Mouse (Mus musculus) forebrain, embryonic 11.5 days (tissue): ENCODE data around the gene Kmt5b. TPM values are rescaled to one million over a fixed set of nuclear protein-coding genes. Genes with fewer than 3 reads are reported as not detected.

Experiments
- ATAC-seq: fragments of 200-750 bp; cut with Nextera tagmentation; replicated peaks from 2 replicates; pipeline ENCODE4 v1.8.0; 2017; ENCODE audit warnings: moderate TSS enrichment; ENCODE audit not compliant: low FRiP score
- DNase-seq: peaks from one replicate; pipeline ENCODE4 v3.0.0-alpha.2; 2017; ENCODE audit warnings: low spot score
- H3K27ac ChIP-seq: fragments of 300-500 bp; sonication (generic); 2 replicates; pipeline ENCODE4 v1.5.1; 2014; ENCODE audit warnings: low read depth, low read length
- H3K27me3 ChIP-seq: fragments of 300-500 bp; sonication (generic); 2 replicates; pipeline ENCODE4 v1.6.1; 2014; ENCODE audit warnings: mild to moderate bottlenecking, low read length, mixed read lengths; ENCODE audit not compliant: control insufficient read depth, insufficient read depth
- H3K36me3 ChIP-seq: fragments of 300-500 bp; sonication (generic); 2 replicates; pipeline ENCODE4 v1.6.1; 2014; ENCODE audit warnings: mild to moderate bottlenecking, low read length, moderate library complexity, mixed read lengths; ENCODE audit not compliant: control insufficient read depth, insufficient read depth
- H3K4me1 ChIP-seq: fragments of 300-500 bp; sonication (generic); replicated peaks from 2 replicates; pipeline ENCODE4 v1.6.1; 2014; ENCODE audit warnings: low read length, mixed read lengths; ENCODE audit not compliant: control insufficient read depth, insufficient read depth
- H3K4me2 ChIP-seq: fragments of 300-500 bp; sonication (generic); 2 replicates; pipeline ENCODE4 v1.6.1; 2014; ENCODE audit warnings: low read depth, mild to moderate bottlenecking, low read length, moderate library complexity, mixed read lengths; ENCODE audit not compliant: severe bottlenecking
- H3K4me3 ChIP-seq: fragments of 300-500 bp; sonication (generic); 2 replicates; pipeline ENCODE4 v1.5.1; 2014; ENCODE audit warnings: low read depth, low read length
- H3K9ac ChIP-seq: fragments of 300-500 bp; sonication (generic); 2 replicates; pipeline ENCODE4 v1.6.1; 2014; ENCODE audit warnings: low read length
- H3K9me3 ChIP-seq: fragments of 300-500 bp; sonication (generic); 2 replicates; pipeline ENCODE4 v1.6.1; 2016; ENCODE audit warnings: low read length, mixed read lengths; ENCODE audit not compliant: control insufficient read depth
- WGBS: fragments of 180-500 bp; shearing (Covaris S2); extraction: QIAGEN DNeasy Blood & Tissue Kit; methylation state at CpG from one replicate; pipeline ENCODE4 v1.1.7; 2014; 5-methylcytosine and 5-hydroxymethylcytosine counted together
- polyA plus RNA-seq: library from polyadenylated mRNA; unstranded; fragments of >200 nt; fragmentation: Nextera tagmentation; extraction: Ambion mirVana; gene quantifications from 2 replicates; pipeline ENCODE4 v1.2.1, GENCODE M21; 2014

Kmt5b gene
- polyA plus RNA-seq, 1 experiment from 2014 or later = 44.6 TPM

DNA sequence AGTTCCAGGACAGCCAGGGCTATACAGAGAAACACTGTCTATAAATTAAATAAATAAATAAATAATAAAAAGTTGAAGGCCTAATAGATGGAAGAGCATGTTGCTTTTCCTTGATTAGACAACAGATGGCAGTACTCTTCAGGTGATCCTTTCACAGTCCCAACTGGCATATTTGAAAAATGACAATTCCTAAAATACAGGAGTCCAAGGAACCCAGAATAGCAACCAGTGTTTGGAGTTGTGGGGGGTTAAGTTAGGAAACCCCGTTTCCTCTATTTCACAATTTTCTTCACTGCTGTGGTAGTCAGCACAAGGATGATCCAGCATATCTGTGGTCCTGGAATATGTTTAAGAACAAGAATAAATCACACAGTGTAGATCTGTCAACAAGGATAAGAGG is 22.9 kb downstream of the Kmt5b start:
- no peaks in the 10 kb centered on the region for H3K27me3 ChIP-seq
- 88% methylated on average over 1 of the region's 1 CpGs for WGBS
- H3K9ac ChIP-seq = no peak overlapping the region
- no peak overlapping the region for H3K4me2 ChIP-seq
- H3K9me3 ChIP-seq = no peaks in the 10 kb centered on the region
- ATAC-seq = no peak
- H3K4me1 ChIP-seq = no peaks in the 10 kb centered on the region
- H3K4me3 ChIP-seq = no peak overlapping the region
- H3K27ac ChIP-seq = no peak overlapping the region
- DNase-seq = no peak
- H3K36me3 ChIP-seq = no peaks in the 10 kb centered on the region; the same call in 1 of the 2 replicates

DNA sequence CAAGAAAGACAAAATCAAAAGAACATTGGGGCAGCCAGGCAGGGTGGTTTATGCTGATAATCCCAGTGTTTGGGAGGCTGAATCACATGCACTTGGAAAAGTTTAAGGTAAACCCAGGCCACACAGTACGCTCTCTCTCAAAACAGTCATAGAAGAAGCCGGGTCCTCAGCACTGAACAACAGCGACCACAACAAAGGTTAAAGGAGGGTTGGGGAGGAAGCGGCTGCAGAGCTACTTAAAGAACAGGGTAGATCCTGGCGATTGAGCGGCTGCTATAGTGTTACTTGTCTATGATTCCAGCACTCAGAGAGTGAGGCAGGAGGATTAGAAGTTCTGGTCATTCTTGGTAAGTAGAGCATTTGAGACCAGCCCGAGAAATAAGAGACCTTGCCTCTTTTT is 38.3 kb downstream of the Kmt5b start:
- ATAC-seq = no peak
- Histone ChIP-seq H3K9ac (no peak overlapping the region), H3K4me1 (no peaks in the 10 kb centered on the region), H3K9me3 (no peaks in the 10 kb centered on the region), H3K27ac (no peak overlapping the region), H3K4me2 (no peak overlapping the region), H3K36me3 (peaks cover 10% of the 10 kb centered on the region; the same call in 1 of the 2 replicates), H3K27me3 (no peaks in the 10 kb centered on the region), H3K4me3 (no peak overlapping the region)
- no peak for DNase-seq
- 92% methylated on average over 7 of the region's 7 CpGs for WGBS

DNA sequence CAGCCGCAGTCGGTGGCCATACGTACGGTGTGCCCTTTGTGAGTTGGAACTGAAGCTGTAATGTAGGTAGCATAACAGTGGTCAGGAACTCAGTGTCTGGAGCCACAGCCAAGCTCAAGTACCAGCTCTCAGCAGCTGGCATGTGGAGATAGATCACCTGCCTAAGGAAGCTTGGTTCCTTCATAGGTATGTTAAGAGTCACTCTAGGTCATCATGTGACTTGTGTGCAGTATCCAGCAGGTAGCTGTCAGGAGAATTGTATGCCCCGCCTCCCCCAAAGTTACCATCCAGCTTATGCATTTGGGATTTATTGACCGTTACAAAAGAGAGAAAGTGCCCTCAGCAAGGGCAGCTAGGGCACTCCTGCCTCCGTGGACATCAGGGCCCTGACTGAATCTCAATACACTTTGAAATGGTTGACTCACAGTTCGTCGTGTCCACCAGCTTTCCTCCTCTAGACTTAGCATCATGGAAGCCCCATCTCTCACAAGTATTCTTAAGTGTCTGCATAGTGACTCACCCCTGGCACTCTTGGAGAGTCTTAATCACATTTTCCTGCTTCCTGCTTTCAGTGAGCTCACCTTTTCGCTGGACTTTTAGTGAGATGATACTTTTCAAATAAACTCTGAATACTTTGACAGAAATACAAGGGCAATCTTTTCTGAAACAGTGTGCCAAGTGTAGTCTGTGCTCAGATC is 43.5 kb downstream of the Kmt5b start:
- Histone ChIP-seq H3K4me1 (no peaks in the 10 kb centered on the region), H3K27me3 (no peaks in the 10 kb centered on the region), H3K36me3 (peaks cover 5% of the 10 kb centered on the region; the same call in 1 of the 2 replicates), H3K9me3 (no peaks in the 10 kb centered on the region), H3K4me3 (no peak overlapping the region), H3K9ac (no peak overlapping the region), H3K27ac (no peak overlapping the region), H3K4me2 (no peak overlapping the region)
- 92% methylated on average over 10 of the region's 10 CpGs for WGBS
- ATAC-seq = no peak
- DNase-seq = no peak

DNA sequence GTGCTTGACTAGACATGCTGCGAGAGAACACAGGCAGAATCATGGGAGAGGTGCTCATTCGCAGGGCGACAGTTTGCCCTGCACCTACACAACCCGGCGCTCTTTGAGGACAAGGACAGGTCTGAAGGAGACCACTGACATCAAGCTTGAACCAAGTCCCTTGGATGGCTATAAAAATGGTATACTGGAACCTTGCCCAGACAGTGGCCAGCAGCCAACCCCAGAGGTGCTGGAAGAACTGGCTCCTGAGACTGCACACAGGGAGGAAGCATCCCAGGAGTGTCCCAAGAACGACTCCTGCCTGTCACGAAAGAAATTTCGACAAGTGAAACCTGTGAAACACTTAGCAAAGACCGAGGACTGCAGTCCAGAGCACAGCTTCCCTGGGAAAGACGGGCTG is 47.2 kb downstream of the Kmt5b start:
- no peaks in the 10 kb centered on the region for H3K27me3 ChIP-seq
- H3K27ac ChIP-seq = no peak overlapping the region
- no peaks in the 10 kb centered on the region for H3K9me3 ChIP-seq
- no peak overlapping the region for H3K4me2 ChIP-seq
- ATAC-seq (no peak), DNase-seq (no peak)
- H3K4me3 ChIP-seq = no peak overlapping the region
- H3K36me3 ChIP-seq = peaks cover 3% of the 10 kb centered on the region; the same call in 1 of the 2 replicates
- no peaks in the 10 kb centered on the region for H3K4me1 ChIP-seq
- 95% methylated on average over 10 of the region's 10 CpGs for WGBS
- H3K9ac ChIP-seq = no peak overlapping the region

DNA sequence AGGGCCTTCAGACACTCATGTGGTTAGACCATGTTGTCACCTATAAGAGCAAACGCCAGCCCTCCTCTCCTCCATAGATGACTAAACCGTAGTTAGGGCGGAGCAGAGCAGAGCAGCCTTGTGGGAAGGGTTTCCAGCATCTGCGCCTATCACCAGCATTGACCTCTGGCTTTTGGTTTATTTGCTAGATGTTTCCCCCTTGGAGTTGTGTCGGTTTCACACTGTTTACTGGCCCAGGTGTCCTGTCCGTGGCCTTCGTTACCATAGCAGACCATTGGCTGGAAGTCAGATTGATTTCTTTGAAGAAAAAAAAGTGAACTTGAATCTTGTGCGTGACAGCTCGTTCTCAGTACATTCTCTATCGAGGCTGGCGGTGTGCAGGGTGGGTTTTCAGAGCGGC is 48.6 kb downstream of the Kmt5b start:
- Histone ChIP-seq H3K27ac (no peak overlapping the region), H3K4me1 (no peaks in the 10 kb centered on the region), H3K9ac (no peak overlapping the region), H3K4me3 (no peak overlapping the region), H3K36me3 (peaks cover 3% of the 10 kb centered on the region; the same call in 1 of the 2 replicates), H3K4me2 (no peak overlapping the region), H3K27me3 (no peaks in the 10 kb centered on the region), H3K9me3 (no peaks in the 10 kb centered on the region)
- ATAC-seq (no peak), DNase-seq (no peak)
- 92% methylated on average over 12 of the region's 12 CpGs for WGBS

DNA sequence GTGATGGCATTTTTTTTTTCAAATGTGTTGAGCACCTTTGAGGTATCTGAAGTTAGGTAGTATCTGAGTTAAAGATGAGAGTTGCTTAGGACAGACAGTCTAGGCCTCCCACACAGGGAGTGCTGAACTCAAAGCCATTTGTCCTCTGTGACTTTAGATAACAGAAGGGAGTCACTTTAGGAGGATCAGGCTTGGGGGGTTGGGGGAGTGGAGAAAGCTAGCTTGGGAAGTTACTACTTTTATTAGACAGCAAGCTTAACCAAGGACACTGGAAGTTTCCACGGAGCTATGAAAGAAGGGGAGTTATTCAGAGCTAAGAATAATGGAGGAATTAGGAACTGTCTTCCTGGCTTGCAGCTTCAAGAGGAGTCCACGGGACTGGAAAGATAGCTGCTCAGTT is 51.9 kb downstream of the Kmt5b start:
- H3K9ac ChIP-seq = no peak overlapping the region
- H3K4me2 ChIP-seq = no peak overlapping the region
- ATAC-seq = no peak
- H3K4me3 ChIP-seq = no peak overlapping the region
- no peak for DNase-seq
- H3K27me3 ChIP-seq = no peaks in the 10 kb centered on the region
- WGBS = 64% methylated on average over 2 of the region's 2 CpGs
- no peak overlapping the region for H3K27ac ChIP-seq
- H3K36me3 ChIP-seq = peaks cover 3% of the 10 kb centered on the region; the same call in 1 of the 2 replicates
- no peaks in the 10 kb centered on the region for H3K4me1 ChIP-seq
- no peaks in the 10 kb centered on the region for H3K9me3 ChIP-seq

DNA sequence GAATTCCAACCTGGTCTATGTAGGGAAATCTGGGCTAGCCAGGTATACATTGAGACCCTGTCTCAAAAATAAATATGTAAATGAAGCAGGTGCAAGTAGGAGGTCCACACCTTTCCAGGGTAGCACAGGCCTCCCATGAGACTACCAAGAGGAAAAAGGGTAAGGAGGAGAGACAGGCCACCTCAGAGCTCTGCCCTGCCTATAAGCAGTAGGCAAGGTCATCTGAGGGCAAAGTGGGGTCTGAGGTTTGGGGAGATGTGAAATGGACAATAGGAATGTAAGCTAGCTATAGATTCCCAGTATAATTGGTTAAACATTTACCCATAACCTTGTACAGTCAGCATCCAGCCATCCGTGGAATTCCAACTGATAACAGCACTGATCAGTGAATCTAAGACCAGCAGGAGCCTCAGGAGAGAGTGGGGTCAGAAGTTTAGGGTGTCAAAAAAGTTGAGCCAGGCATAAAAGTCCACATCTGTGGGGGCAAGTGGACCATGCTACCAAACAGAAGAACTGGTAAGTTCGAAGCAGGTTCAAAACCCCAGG is 52.8 kb downstream of the Kmt5b start:
- no peak overlapping the region for H3K4me3 ChIP-seq
- H3K36me3 ChIP-seq = no peaks in the 10 kb centered on the region; the same call in 1 of the 2 replicates
- ATAC-seq (no peak), DNase-seq (no peak)
- WGBS = 84% methylated on average over 2 of the region's 2 CpGs
- no peak overlapping the region for H3K27ac ChIP-seq
- H3K9me3 ChIP-seq = no peaks in the 10 kb centered on the region
- H3K4me2 ChIP-seq = no peak overlapping the region
- H3K27me3 ChIP-seq = no peaks in the 10 kb centered on the region
- no peaks in the 10 kb centered on the region for H3K4me1 ChIP-seq
- no peak overlapping the region for H3K9ac ChIP-seq

DNA sequence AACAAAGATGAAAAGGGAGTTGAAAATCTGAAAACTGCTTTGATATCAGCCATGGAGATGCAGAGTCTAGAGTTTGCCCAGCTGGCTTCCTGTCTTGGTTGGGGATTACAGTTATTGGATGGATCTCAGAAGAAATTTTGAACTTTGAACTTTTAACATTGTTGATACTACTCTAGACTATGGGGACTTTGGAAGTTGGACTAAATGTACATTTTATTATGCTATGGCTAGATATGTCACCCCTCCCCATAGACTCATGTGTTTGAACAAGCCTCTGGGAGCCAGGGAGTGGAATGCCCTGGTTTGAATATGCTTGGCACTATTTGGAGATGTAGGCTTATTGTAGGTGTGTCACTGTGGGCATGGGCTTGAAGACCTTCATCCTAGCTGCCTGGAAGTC is 57.8 kb downstream of the Kmt5b start:
- Histone ChIP-seq H3K9ac (no peak overlapping the region), H3K27me3 (no peaks in the 10 kb centered on the region), H3K27ac (no peak overlapping the region), H3K4me3 (no peak overlapping the region), H3K36me3 (no peaks in the 10 kb centered on the region), H3K4me1 (no peaks in the 10 kb centered on the region), H3K9me3 (no peaks in the 10 kb centered on the region), H3K4me2 (no peak overlapping the region)
- ATAC-seq (no peak), DNase-seq (no peak)

DNA sequence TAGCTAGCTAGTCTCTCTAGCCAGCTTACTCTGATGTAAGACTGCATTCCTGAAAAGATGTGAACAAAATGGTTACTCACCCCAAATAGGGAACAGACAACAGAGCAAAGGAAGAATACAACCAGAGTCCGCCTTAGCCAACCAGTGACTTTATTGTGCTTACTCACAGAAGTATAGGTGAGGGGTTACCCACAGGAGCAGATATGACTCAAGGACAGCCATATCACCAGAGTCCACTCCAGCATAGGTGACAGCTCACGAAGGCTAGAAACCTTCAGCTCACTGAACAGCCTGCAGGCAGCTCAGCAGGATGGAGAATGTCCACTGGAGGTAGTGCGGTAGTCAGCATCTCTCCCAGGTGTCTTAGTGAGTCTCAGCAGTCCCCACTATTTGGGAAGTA is 62.6 kb downstream of the Kmt5b start:
- no peak for DNase-seq
- H3K36me3 ChIP-seq = no peaks in the 10 kb centered on the region
- H3K4me2 ChIP-seq = no peak overlapping the region
- H3K27ac ChIP-seq = no peak overlapping the region
- no peak overlapping the region for H3K4me3 ChIP-seq
- no peak for ATAC-seq
- no peaks in the 10 kb centered on the region for H3K9me3 ChIP-seq
- no peaks in the 10 kb centered on the region for H3K27me3 ChIP-seq
- WGBS = 83% methylated on average over 3 of the region's 3 CpGs
- no peak overlapping the region for H3K9ac ChIP-seq
- H3K4me1 ChIP-seq = no peaks in the 10 kb centered on the region
